Mouse (Mus musculus) lung, adult 2 months (tissue): Measurements from ENCODE around the gene Gpr107.

ENCODE experiments used
- CTCF ChIP-seq: fragments of 200-500 bp; IDR thresholded peaks from 2 replicates; pipeline ENCODE4 v1.5.1; 2011; ENCODE audit warnings: mild to moderate bottlenecking, low read length, control low read depth; ENCODE audit not compliant: insufficient read depth
- POLR2A ChIP-seq: fragments of 200-500 bp; IDR thresholded peaks from 2 replicates; pipeline ENCODE4 v1.6.1; 2011; ENCODE audit warnings: low read depth, mild to moderate bottlenecking, control low read depth, low read length, borderline replicate concordance; ENCODE audit errors: extremely low read depth

- no peak for TF ChIP-seq CTCF
- TF ChIP-seq POLR2A = no peak
Observed at GRCm38 (mm10) chr2:31220844-31221243, 68.7 kb downstream of the Gpr107 start.
